Mouse (Mus musculus): ENCODE results near the gene Itgb1bp2. TPM values are rescaled to one million over a fixed set of nuclear protein-coding genes. Genes with fewer than 3 reads are reported as not detected.
A peak's percentile ranks its signal among the peaks of the same experiment; 100 is the strongest.
"Not testable (repeated sequence)": the region's sequence is repeated elsewhere in the genome, so short reads cannot be mapped to it uniquely, and the experiment has no call there.

The Itgb1bp2 gene
- polyA plus RNA-seq, 1 experiment = 2.5 TPM

DNA sequence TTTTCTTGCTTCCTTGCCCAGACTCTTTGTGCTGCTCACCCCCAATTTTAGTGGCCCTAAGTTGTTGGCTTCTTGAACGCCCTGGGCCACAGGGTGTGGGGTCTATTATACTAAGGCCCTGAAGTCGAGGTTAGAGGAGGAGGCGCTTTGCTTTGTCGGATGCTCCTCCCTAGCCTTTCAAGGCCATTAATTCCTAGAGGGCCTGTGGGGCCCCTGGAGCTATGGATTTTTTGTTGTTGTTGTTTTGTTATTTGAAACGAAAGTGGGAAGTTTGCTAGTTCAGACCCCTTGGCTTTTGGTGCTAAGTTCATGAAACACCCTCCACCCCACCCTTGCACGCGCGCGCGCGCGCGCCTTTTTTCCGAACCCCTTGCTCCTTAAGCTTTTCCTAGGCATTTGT lies 18.9 kb upstream of the Itgb1bp2 start:
- TF ChIP-seq CTCF (IDR thresholded peaks at IDR 0.05; ENCODE audit: borderline replicate concordance, insufficient read depth, low read length) = no peak
- no peak for TF ChIP-seq POLR2A (IDR thresholded peaks at IDR 0.05; ENCODE audit: low read depth, low read length)
- Histone ChIP-seq H3K4me3 (ENCODE audit: insufficient read depth, low read length) (peak overlapping the region; percentile 73), H3K4me1 (ENCODE audit: control insufficient read depth, insufficient read depth, low read length) (0 out of 2 replicates have a peak, but pooled peaks cover 1% of the 10 kb centered on the region), H3K27ac (ENCODE audit: insufficient read depth, low read length) (peak overlapping the region; percentile 98)

DNA sequence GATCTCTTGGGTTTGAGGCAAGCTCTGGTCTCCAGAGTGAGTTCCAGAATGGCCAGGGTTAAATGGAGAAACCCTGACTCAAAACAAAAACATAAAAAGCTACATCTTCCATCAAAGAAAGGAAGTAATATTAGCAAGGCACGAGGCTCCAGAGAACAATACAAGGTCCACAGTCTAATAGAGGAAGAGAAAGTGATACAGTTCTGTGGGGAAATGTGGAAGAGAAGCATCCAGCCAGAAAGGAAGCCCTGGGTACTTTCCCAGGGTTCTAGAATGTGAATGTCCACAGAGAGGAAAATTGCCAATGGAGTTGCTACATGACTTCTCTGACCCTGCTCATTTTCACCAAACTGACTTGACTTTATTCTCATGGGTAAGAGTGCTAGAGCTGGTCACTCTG lies 2.3 kb downstream of the Itgb1bp2 start:
- H3K27ac ChIP-seq (ENCODE audit: insufficient read depth, low read length) = no peak overlapping the region
- no peaks in the 10 kb centered on the region for H3K4me1 ChIP-seq (ENCODE audit: control insufficient read depth, insufficient read depth, low read length)
- TF ChIP-seq CTCF (IDR thresholded peaks at IDR 0.05; ENCODE audit: borderline replicate concordance, insufficient read depth, low read length) (no peak), POLR2A (IDR thresholded peaks at IDR 0.05; ENCODE audit: low read depth, low read length) (no peak)
- H3K4me3 ChIP-seq (ENCODE audit: insufficient read depth, low read length) = no peak overlapping the region

DNA sequence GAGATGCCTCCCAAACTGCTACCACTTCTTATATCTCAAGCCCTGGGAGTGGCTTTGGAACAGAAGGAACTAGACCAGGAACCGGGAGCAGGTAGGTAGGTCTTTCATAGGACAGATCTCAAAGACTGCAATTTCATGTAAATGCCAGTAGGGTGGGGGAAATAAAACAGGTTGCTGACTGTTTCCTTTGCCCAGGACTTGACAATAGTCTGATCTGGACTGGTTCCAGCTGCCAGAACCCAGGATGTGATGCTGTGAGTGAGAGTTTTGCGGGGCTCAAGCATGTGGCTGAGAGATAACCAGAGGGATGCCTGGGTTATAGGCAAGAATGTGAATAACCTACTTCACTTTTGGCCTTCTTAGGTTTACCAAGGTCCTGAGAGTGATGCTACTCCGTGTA lies 2.7 kb downstream of the Itgb1bp2 start:
- TF ChIP-seq POLR2A (IDR thresholded peaks at IDR 0.05; ENCODE audit: low read depth, low read length) (no peak), CTCF (IDR thresholded peaks at IDR 0.05; ENCODE audit: borderline replicate concordance, insufficient read depth, low read length) (no peak)
- no peak overlapping the region for H3K4me3 ChIP-seq (ENCODE audit: insufficient read depth, low read length)
- H3K27ac ChIP-seq (ENCODE audit: insufficient read depth, low read length) = no peak overlapping the region
- no peaks in the 10 kb centered on the region for H3K4me1 ChIP-seq (ENCODE audit: control insufficient read depth, insufficient read depth, low read length)

DNA sequence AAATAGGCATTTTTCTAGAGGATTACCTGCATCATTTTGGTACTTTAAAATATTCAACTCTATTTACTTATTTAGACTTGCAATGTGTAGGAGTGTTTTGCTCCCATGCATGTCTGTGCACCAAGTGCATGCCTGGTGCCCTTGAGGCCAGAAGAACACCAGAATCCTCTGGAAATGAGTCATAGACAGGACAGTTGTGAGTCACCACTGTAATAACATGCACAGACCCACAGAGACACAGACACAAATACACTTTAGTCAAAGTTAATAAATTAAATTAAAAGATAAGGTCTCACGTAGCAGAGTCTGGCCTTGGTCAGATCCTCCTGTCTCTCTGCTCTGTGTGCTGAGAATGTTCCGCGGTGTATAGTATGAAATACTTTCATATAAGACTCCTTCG lies 23.3 kb downstream of the Itgb1bp2 start:
- no peak overlapping the region for H3K4me3 ChIP-seq (ENCODE audit: insufficient read depth, low read length)
- TF ChIP-seq POLR2A (IDR thresholded peaks at IDR 0.05; ENCODE audit: low read depth, low read length) (no peak), CTCF (IDR thresholded peaks at IDR 0.05; ENCODE audit: borderline replicate concordance, insufficient read depth, low read length) (no peak)
- no peak overlapping the region for H3K27ac ChIP-seq (ENCODE audit: insufficient read depth, low read length)

DNA sequence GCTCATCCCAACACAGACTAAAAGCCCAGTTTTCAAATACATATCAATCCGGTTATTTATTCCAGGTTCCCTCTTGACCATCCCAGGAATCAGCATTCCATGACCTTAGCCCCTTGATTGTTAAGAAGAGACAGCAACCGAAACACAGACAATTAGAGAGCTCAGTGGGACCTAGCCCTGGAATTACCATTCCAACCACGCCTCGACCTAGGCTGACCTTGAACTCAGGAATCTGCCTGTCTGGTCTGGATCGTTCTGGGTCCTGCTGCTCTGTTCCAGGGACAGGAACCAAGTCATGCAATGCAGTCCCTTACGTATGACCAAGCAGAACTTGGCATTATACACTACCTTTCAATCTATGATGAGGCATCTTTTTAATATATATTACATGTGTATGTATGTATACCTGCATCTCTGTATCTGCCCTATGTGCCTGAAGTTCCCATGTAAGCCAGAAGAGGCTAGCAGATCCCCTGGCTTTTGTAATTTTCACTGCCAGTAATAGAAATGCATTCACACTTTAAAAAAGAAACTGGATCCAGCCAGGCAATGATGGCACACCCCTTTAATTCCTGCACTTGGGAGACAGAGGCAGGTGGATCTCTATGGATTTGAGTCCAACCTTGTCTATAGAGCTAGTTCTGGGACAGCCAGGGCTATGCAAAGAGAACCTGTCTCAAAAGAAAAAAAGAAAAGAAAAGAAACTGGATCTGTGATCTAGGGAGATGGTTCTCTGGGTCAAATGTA lies 32.9 kb downstream of the Itgb1bp2 start:
- Histone ChIP-seq H3K27ac (ENCODE audit: insufficient read depth, low read length) (no peak overlapping the region), H3K4me3 (ENCODE audit: insufficient read depth, low read length) (no peak overlapping the region), H3K4me1 (ENCODE audit: control insufficient read depth, insufficient read depth, low read length) (no peaks in the 10 kb centered on the region)
- TF ChIP-seq POLR2A (IDR thresholded peaks at IDR 0.05; ENCODE audit: low read depth, low read length) (no peak), CTCF (IDR thresholded peaks at IDR 0.05; ENCODE audit: borderline replicate concordance, insufficient read depth, low read length) (no peak)

More for the DNA sequence above, 23.3 kb downstream of the Itgb1bp2 start:
- peaks cover 3% of the 10 kb centered on the region; the same call in 1 of the 2 replicates for H3K4me1 ChIP-seq (ENCODE audit: control insufficient read depth, insufficient read depth, low read length)

DNA sequence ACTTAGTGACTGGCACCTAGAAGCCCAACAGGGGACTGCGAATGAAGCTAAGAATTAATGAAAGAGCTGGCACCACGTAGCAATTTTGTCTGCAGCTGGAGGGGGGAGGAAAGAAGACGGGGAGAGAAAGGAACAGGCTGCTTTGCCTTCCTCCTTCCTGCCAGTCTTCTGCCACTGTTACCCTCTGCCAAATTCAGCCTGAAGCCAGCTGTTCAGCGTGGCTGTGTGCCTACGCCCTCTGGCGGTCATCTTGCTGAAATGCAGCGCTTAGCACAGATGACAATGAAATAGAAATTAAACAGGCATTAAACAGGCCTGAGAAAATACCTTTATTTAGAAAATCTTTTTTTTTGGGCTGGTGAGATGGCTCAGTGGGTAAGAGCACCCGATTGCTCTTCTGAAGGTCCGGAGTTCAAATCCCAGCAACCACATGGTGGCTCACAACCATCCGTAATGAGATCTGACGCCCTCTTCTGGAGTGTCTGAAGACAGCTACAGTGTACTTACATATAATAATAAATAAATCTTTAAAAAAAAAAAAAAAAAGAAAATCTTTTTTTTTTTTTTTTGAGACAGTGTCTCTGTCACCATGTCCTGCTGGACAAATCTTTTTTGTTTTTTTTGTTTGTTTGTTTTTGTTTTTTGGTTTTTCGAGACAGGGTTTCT lies 37.7 kb downstream of the Itgb1bp2 start:
- H3K4me1 ChIP-seq (ENCODE audit: control insufficient read depth, insufficient read depth, low read length); H3K27ac ChIP-seq (ENCODE audit: insufficient read depth, low read length); H3K4me3 ChIP-seq (ENCODE audit: insufficient read depth, low read length): not testable (repeated sequence)
- peak; percentile 91 for TF ChIP-seq CTCF (IDR thresholded peaks at IDR 0.05; ENCODE audit: borderline replicate concordance, insufficient read depth, low read length)

Other genes with a start within 250 kb of the Itgb1bp2 start
- 73.9 and 83.3 TPM in 2 replicates for gene Snx12, start 226.5 kb upstream of the Itgb1bp2 start, polyA plus RNA-seq (2011; ENCODE audit: insufficient read length, low read depth, missing spikeins)
- 12.8 and 15.3 TPM in 2 replicates for gene Foxo4, start 194.6 kb upstream of the Itgb1bp2 start, polyA plus RNA-seq (2011; ENCODE audit: insufficient read length, low read depth, missing spikeins)
- not detected in 2 replicates for gene Gm614, start 185.1 kb upstream of the Itgb1bp2 start, polyA plus RNA-seq (2011; ENCODE audit: insufficient read length, low read depth, missing spikeins)
- gene Il2rg, start 180.8 kb upstream of the Itgb1bp2 start, polyA plus RNA-seq (2011; ENCODE audit: insufficient read length, low read depth, missing spikeins) = 4.6 and 4.8 TPM in 2 replicates
- not detected in 2 replicates for gene Gm20489, start 180.1 kb upstream of the Itgb1bp2 start, polyA plus RNA-seq (2011; ENCODE audit: insufficient read length, low read depth, missing spikeins)
- 45.8 and 47.9 TPM in 2 replicates for gene Med12, start 175.1 kb upstream of the Itgb1bp2 start, polyA plus RNA-seq (2011; ENCODE audit: insufficient read length, low read depth, missing spikeins)
- 0.47 and 0.91 TPM in 2 replicates for gene Nlgn3, start 149.9 kb upstream of the Itgb1bp2 start, polyA plus RNA-seq (2011; ENCODE audit: insufficient read length, low read depth, missing spikeins)
- gene Gjb1, start 72.7 kb upstream of the Itgb1bp2 start, polyA plus RNA-seq (2011; ENCODE audit: insufficient read length, low read depth, missing spikeins) = not detected in 2 replicates
- gene Zmym3, start 28.2 kb upstream of the Itgb1bp2 start, polyA plus RNA-seq (2011; ENCODE audit: insufficient read length, low read depth, missing spikeins) = 50.7 and 67.0 TPM in 2 replicates
- 384 and 440 TPM in 2 replicates for gene Nono, start 19.8 kb upstream of the Itgb1bp2 start, polyA plus RNA-seq (2011; ENCODE audit: insufficient read length, low read depth, missing spikeins)
- 35.8 and 38.3 TPM in 2 replicates for gene Taf1, start 83.6 kb downstream of the Itgb1bp2 start, polyA plus RNA-seq (2011; ENCODE audit: insufficient read length, low read depth, missing spikeins)
- gene Ogt, start 191.0 kb downstream of the Itgb1bp2 start, polyA plus RNA-seq (2011; ENCODE audit: insufficient read length, low read depth, missing spikeins) = 180 and 247 TPM in 2 replicates